Mouse (Mus musculus) right cerebral cortex, adult 2 months (tissue): ENCODE results near the gene Ilvbl.
"Not testable (repeated sequence)": the region's sequence is repeated elsewhere in the genome, so short reads cannot be mapped to it uniquely, and the experiment has no call there.

ENCODE experiments used
- DNase-seq, 2 experiments: peaks; one replicate each; pipeline ENCODE4 v3.0.0; 2021 to 2022; ENCODE audit warnings: low spot score in 2 of 2

Ilvbl gene

GRCm38 (mm10) chr10:78591406-78592328, 17.5 kb downstream of the Ilvbl start, which contains the start of gene Syde1:
TSS of gene Syde1 (minus strand) at chr10:78591964.
- DNase-seq, result no peak

- DNase-seq, result no peak
Observed at GRCm38 (mm10) chr10:78592856-78593379, 18.8 kb downstream of the Ilvbl start.

- DNase-seq, result no peak
Observed at GRCm38 (mm10) chr10:78593736-78594135, 19.6 kb downstream of the Ilvbl start.

- DNase-seq, result no peak
Observed at GRCm38 (mm10) chr10:78594157-78594556, 20.0 kb downstream of the Ilvbl start.

- DNase-seq, result no peak
Observed at GRCm38 (mm10) chr10:78594566-78594965, 20.4 kb downstream of the Ilvbl start.

- no peak for DNase-seq
Observed at GRCm38 (mm10) chr10:78599865-78600264, 25.7 kb downstream of the Ilvbl start.

GRCm38 (mm10) chr10:78605080-78605479, 30.9 kb downstream of the Ilvbl start:
- peak; percentile 27 to 41 for DNase-seq

- no peak for DNase-seq
Observed at GRCm38 (mm10) chr10:78607602-78608001, 33.5 kb downstream of the Ilvbl start.

- DNase-seq, result no peak
Observed at GRCm38 (mm10) chr10:78617974-78618373, 43.8 kb downstream of the Ilvbl start, which contains the start of gene Olfr1357. TSS of gene Olfr1357 (minus strand) at chr10:78618074.

- not testable (repeated sequence) for DNase-seq
Observed at GRCm38 (mm10) chr10:78623143-78623542, 49.0 kb downstream of the Ilvbl start.

- DNase-seq, result peak in 1 of 2 experiments; percentile 10
Observed at GRCm38 (mm10) chr10:78630194-78630593, 56.0 kb downstream of the Ilvbl start.

- peak; percentile 44 to 62 for DNase-seq
Observed at GRCm38 (mm10) chr10:78632311-78632710, 58.2 kb downstream of the Ilvbl start.
